Mouse (Mus musculus): ENCODE measurements around the gene Ccr9. TPM values are rescaled to one million over a fixed set of nuclear protein-coding genes. Genes with fewer than 3 reads are reported as not detected.

Ccr9 gene
- polyA plus RNA-seq, 1 experiment: not detected

DNA sequence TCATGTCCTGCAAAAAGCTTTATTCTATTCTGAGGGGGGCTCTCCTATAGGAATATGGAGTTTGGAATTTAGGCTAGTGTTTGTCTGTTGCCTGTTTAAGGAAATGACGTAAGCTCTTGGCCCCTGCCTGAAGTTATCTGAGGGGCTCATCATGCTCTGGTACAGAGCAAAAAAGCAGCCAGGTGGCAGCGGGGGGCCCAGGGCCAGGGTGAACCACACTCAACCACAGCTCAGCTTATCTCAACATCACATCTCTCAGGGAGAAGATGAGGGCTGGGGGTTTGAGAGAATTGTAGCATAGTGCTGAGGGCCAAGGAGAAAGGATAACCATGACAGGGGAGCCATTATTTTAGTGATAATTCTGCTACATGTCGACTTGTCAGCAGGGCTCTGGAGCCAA is 78.5 kb downstream of the Ccr9 start:
- TF ChIP-seq POLR2A (IDR thresholded peaks at IDR 0.05; ENCODE audit: insufficient read depth, low read length) (no peak), CTCF (IDR thresholded peaks at IDR 0.05; ENCODE audit: low read depth, low read length) (no peak), EP300 (IDR thresholded peaks at IDR 0.05; ENCODE audit: insufficient read depth, low read depth, low read length) (no peak)
- Histone ChIP-seq H3K9me3 (replicated peaks; ENCODE audit: control insufficient read depth, insufficient read depth, low read length, poor library complexity, severe bottlenecking) (no peaks in the 10 kb centered on the region), H3K4me1 (ENCODE audit: control insufficient read depth, insufficient read depth, low read length) (no peaks in the 10 kb centered on the region), H3K4me3 (ENCODE audit: low read depth, low read length) (no peak overlapping the region), H3K27ac (ENCODE audit: insufficient read depth, low read length) (no peak overlapping the region), H3K9ac (ENCODE audit: low read depth, poor library complexity, severe bottlenecking) (no peak overlapping the region), H3K27me3 (ENCODE audit: control insufficient read depth, insufficient read depth, low read length, poor library complexity, severe bottlenecking) (no peaks in the 10 kb centered on the region), H3K36me3 (ENCODE audit: control insufficient read depth, insufficient read depth, low read length, poor library complexity, severe bottlenecking) (no peaks in the 10 kb centered on the region)

DNA sequence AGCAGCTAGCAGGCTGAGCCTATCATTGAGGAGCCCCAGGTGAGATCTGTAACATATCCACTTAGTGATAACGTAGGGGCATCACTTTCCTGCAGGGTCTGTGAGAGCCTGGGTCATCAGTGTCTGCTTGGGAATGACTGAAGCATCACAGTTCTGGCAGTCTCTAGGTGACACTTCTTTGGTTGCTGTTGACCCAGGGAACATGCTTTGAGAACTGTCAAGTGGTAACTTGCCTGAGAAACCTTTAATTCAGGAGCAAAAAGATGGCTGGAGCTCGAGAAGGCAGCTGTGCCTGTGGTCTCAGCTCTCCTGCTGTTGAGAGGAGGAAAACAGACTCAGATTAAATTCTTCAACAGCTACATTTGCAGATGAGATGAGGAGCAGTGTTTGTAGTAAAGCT is 79.1 kb downstream of the Ccr9 start:
- Histone ChIP-seq H3K9ac (ENCODE audit: low read depth, poor library complexity, severe bottlenecking) (no peak overlapping the region), H3K4me1 (ENCODE audit: control insufficient read depth, insufficient read depth, low read length) (no peaks in the 10 kb centered on the region), H3K36me3 (ENCODE audit: control insufficient read depth, insufficient read depth, low read length, poor library complexity, severe bottlenecking) (no peaks in the 10 kb centered on the region), H3K27ac (ENCODE audit: insufficient read depth, low read length) (no peak overlapping the region), H3K27me3 (ENCODE audit: control insufficient read depth, insufficient read depth, low read length, poor library complexity, severe bottlenecking) (no peaks in the 10 kb centered on the region), H3K4me3 (ENCODE audit: low read depth, low read length) (no peak overlapping the region), H3K9me3 (replicated peaks; ENCODE audit: control insufficient read depth, insufficient read depth, low read length, poor library complexity, severe bottlenecking) (no peaks in the 10 kb centered on the region)
- TF ChIP-seq POLR2A (IDR thresholded peaks at IDR 0.05; ENCODE audit: insufficient read depth, low read length) (no peak), EP300 (IDR thresholded peaks at IDR 0.05; ENCODE audit: insufficient read depth, low read depth, low read length) (no peak), CTCF (IDR thresholded peaks at IDR 0.05; ENCODE audit: low read depth, low read length) (no peak)

DNA sequence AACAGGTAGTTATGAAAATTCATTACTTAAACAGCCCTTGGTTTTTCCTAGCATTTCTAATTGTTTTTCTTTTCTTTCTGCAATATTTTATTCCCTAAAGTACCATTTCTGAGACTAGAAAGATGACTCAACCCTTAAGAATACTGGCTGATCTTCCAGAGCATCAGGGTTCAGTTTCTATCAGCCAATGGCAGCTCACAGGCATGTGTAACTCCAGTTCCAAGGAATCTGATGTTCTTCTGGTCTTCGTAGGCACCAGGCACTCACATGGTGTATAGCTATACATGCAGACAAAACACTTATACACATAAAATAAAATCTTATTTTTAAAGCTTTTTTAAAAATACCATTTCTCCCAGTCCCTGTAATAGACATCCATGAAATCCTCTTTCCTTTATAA is 79.9 kb downstream of the Ccr9 start:
- no peak for TF ChIP-seq CTCF (IDR thresholded peaks at IDR 0.05; ENCODE audit: low read depth, low read length)
- TF ChIP-seq EP300 (IDR thresholded peaks at IDR 0.05; ENCODE audit: insufficient read depth, low read depth, low read length): no peak
- TF ChIP-seq POLR2A (IDR thresholded peaks at IDR 0.05; ENCODE audit: insufficient read depth, low read length): no peak
- Histone ChIP-seq H3K4me3 (ENCODE audit: low read depth, low read length) (no peak overlapping the region), H3K9me3 (replicated peaks; ENCODE audit: control insufficient read depth, insufficient read depth, low read length, poor library complexity, severe bottlenecking) (no peaks in the 10 kb centered on the region), H3K9ac (ENCODE audit: low read depth, poor library complexity, severe bottlenecking) (no peak overlapping the region), H3K27ac (ENCODE audit: insufficient read depth, low read length) (no peak overlapping the region), H3K4me1 (ENCODE audit: control insufficient read depth, insufficient read depth, low read length) (no peaks in the 10 kb centered on the region), H3K27me3 (ENCODE audit: control insufficient read depth, insufficient read depth, low read length, poor library complexity, severe bottlenecking) (no peaks in the 10 kb centered on the region), H3K36me3 (ENCODE audit: control insufficient read depth, insufficient read depth, low read length, poor library complexity, severe bottlenecking) (no peaks in the 10 kb centered on the region)

DNA sequence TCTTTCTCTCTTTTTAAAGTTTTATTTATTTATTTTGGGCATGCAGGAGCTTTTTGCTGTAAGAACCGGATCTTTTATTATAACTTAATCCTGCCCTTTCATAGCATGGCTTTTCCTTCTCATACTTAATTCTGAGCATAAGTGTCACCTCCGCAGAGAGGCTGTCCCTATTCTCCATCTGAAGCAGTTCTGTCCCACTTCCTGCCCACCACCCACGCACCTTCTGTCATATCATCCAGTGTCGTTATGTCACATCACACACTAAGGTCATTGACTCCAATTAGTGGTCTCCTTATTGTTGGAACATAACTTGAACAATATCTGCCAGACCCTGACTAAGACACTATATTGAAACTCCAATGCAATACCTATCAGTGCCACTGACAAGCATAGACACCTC is 80.4 kb downstream of the Ccr9 start:
- no peaks in the 10 kb centered on the region for H3K9me3 ChIP-seq (replicated peaks; ENCODE audit: control insufficient read depth, insufficient read depth, low read length, poor library complexity, severe bottlenecking)
- no peak overlapping the region for H3K4me3 ChIP-seq (ENCODE audit: low read depth, low read length)
- no peaks in the 10 kb centered on the region for H3K36me3 ChIP-seq (ENCODE audit: control insufficient read depth, insufficient read depth, low read length, poor library complexity, severe bottlenecking)
- H3K4me1 ChIP-seq (ENCODE audit: control insufficient read depth, insufficient read depth, low read length): no peaks in the 10 kb centered on the region
- no peak for TF ChIP-seq POLR2A (IDR thresholded peaks at IDR 0.05; ENCODE audit: insufficient read depth, low read length)
- no peak for TF ChIP-seq CTCF (IDR thresholded peaks at IDR 0.05; ENCODE audit: low read depth, low read length)
- TF ChIP-seq EP300 (IDR thresholded peaks at IDR 0.05; ENCODE audit: insufficient read depth, low read depth, low read length): no peak
- H3K9ac ChIP-seq (ENCODE audit: low read depth, poor library complexity, severe bottlenecking): no peak overlapping the region
- H3K27ac ChIP-seq (ENCODE audit: insufficient read depth, low read length): no peak overlapping the region
- no peaks in the 10 kb centered on the region for H3K27me3 ChIP-seq (ENCODE audit: control insufficient read depth, insufficient read depth, low read length, poor library complexity, severe bottlenecking)

DNA sequence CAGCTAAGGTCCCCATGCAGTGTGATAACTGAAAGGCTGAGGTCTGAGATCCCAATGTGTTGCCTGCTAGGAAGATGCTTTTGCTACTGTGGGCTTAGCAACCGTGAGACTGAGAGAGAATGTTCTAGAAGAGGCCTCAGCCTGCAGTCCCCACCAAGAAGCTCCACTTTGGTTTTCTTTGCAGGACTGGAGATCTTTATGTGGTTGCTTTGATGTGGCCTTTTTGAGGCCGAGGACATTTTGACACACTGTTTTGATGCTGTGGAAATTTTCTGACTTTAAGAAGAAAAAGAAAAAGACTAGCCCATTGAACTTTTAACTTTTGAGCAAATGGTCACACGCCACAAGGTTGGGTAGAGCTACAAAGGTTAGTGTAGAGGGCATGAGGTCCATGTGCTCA is 82.6 kb downstream of the Ccr9 start:
- no peak overlapping the region for H3K9ac ChIP-seq (ENCODE audit: low read depth, poor library complexity, severe bottlenecking)
- H3K4me3 ChIP-seq (ENCODE audit: low read depth, low read length): no peak overlapping the region
- TF ChIP-seq EP300 (IDR thresholded peaks at IDR 0.05; ENCODE audit: insufficient read depth, low read depth, low read length): no peak
- TF ChIP-seq POLR2A (IDR thresholded peaks at IDR 0.05; ENCODE audit: insufficient read depth, low read length): no peak
- no peak for TF ChIP-seq CTCF (IDR thresholded peaks at IDR 0.05; ENCODE audit: low read depth, low read length)
- H3K27me3 ChIP-seq (ENCODE audit: control insufficient read depth, insufficient read depth, low read length, poor library complexity, severe bottlenecking): no peaks in the 10 kb centered on the region
- H3K27ac ChIP-seq (ENCODE audit: insufficient read depth, low read length): no peak overlapping the region
- no peaks in the 10 kb centered on the region for H3K9me3 ChIP-seq (replicated peaks; ENCODE audit: control insufficient read depth, insufficient read depth, low read length, poor library complexity, severe bottlenecking)
- H3K4me1 ChIP-seq (ENCODE audit: control insufficient read depth, insufficient read depth, low read length): no peaks in the 10 kb centered on the region
- no peaks in the 10 kb centered on the region for H3K36me3 ChIP-seq (ENCODE audit: control insufficient read depth, insufficient read depth, low read length, poor library complexity, severe bottlenecking)

DNA sequence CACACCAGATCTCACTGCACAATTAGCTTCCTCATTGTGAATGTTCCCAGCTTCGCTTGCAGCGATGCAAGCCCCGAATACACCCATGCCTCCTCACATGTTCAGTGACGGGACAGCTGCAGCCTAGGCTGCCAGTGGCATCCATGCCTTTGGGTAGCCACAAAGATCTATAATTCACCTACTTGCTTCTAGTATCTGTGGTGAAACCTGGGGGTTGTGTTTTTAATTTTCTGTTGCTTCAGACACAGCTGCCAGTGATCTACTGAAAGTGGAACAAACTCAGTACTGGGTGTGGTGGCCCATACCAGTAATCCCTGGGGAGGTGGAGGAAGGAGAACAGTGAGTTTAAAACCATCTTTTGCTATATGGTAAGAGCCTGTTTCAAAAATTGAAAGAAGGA is 84.6 kb downstream of the Ccr9 start:
- Histone ChIP-seq H3K27me3 (ENCODE audit: control insufficient read depth, insufficient read depth, low read length, poor library complexity, severe bottlenecking) (no peaks in the 10 kb centered on the region), H3K27ac (ENCODE audit: insufficient read depth, low read length) (no peak overlapping the region), H3K9ac (ENCODE audit: low read depth, poor library complexity, severe bottlenecking) (no peak overlapping the region), H3K36me3 (ENCODE audit: control insufficient read depth, insufficient read depth, low read length, poor library complexity, severe bottlenecking) (no peaks in the 10 kb centered on the region), H3K4me3 (ENCODE audit: low read depth, low read length) (no peak overlapping the region), H3K4me1 (ENCODE audit: control insufficient read depth, insufficient read depth, low read length) (no peaks in the 10 kb centered on the region), H3K9me3 (replicated peaks; ENCODE audit: control insufficient read depth, insufficient read depth, low read length, poor library complexity, severe bottlenecking) (no peaks in the 10 kb centered on the region)
- TF ChIP-seq CTCF (IDR thresholded peaks at IDR 0.05; ENCODE audit: low read depth, low read length): no peak
- TF ChIP-seq EP300 (IDR thresholded peaks at IDR 0.05; ENCODE audit: insufficient read depth, low read depth, low read length): no peak
- TF ChIP-seq POLR2A (IDR thresholded peaks at IDR 0.05; ENCODE audit: insufficient read depth, low read length): no peak

Measured in ES-Bruce4 (cell line).